16 mouse cellular contexts compared by ENCODE assay signal in the genomic region with DNA sequence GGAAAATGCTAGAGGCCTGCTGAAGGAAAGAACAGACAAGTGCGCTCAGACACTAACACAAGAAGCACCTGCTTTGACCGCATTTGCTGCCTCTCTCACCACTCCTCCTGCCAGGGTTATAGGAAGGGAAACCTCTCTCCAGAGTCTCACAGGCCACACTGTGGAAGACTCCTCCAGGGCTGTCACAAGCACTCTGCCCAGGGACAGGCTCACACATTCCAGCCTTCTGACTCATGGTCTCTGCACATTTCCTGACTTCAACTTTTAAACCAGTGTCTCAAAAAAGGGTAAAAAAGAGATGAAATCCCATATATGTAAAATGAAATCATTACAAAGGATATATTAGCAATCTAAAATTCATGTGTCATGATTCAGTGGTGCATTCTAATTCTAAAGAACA. TPM values are rescaled to one million over a fixed set of nuclear protein-coding genes. Genes with fewer than 3 reads are reported as not detected.
A peak's percentile ranks its signal among the peaks of the same experiment; 100 is the strongest.
DNase-seq lines count a peak whose midpoint lies in the region; ATAC-seq lines count a peak whose summit lies in the region.
"Had no signal": no experiment of that assay in that cellular context is flagged by ENCODE, and none has a peak within 500 bp of the region (broad histone marks: within the 10 kb centered on the region; RNA-seq: fewer than 3 reads in every experiment).

No protein-coding gene starts in this region.

- DNase-seq in heart, adult 8-10 months (ENCODE audit: low spot score), result no peak
- peak; percentile 74 for DNase-seq in 3T3-L1 (ENCODE audit: low read depth, low spot score)
- peak; percentile 14 for DNase-seq in NIH3T3 (ENCODE audit: low read depth)
- no peak for DNase-seq in testis, postnatal 14 days (ENCODE audit: low spot score)
- no peak for DNase-seq in layer of hippocampus, postnatal 14 days (ENCODE audit: low spot score in 2 of 2)
- DNase-seq: kidney, adult 9 months; right cerebral cortex, postnatal 25 days had no signal

- no peak for ATAC-seq in heart, embryonic 15.5 days (replicated peaks; ENCODE audit: insufficient number of reproducible peaks, insufficient read depth, low FRiP score, low read depth)
- ATAC-seq in heart, embryonic 16.5 days (replicated peaks; ENCODE audit: extremely low read depth, insufficient read depth, low FRiP score), result no peak
- ATAC-seq: activated CD4-positive, CD25-positive, alpha-beta regulatory T cell, adult 4 months; forebrain, embryonic 15.5 days; hindbrain, postnatal 0 days had no signal

- H3K4me2 ChIP-seq in heart, embryonic 15.5 days, result no peak overlapping the region
- H3K4me2 ChIP-seq in heart, embryonic 16.5 days (ENCODE audit: low read depth, low read length), result no peak overlapping the region
- H3K4me2 ChIP-seq: forebrain, embryonic 15.5 days had no signal

- no peaks in the 10 kb centered on the region for H3K27me3 ChIP-seq in heart, embryonic 15.5 days
- no peaks in the 10 kb centered on the region for H3K27me3 ChIP-seq in heart, embryonic 16.5 days (ENCODE audit: control insufficient read depth, insufficient read depth, low read length)
- H3K27me3 ChIP-seq: CH12.LX; forebrain, embryonic 15.5 days; megakaryocyte, embryonic 14.5 days had no signal

- H3K27ac ChIP-seq in heart, embryonic 15.5 days, result peak overlapping the region; percentile 65
- H3K27ac ChIP-seq in heart, embryonic 16.5 days (ENCODE audit: low read length), result peak overlapping the region; percentile 80
- H3K27ac ChIP-seq: hindbrain, postnatal 0 days; left cerebral cortex, adult 2 months; liver, embryonic 14.5 days had no signal

- peaks cover 54% of the 10 kb centered on the region for H3K4me1 ChIP-seq in heart, embryonic 15.5 days (replicated peaks)
- peaks cover 42% of the 10 kb centered on the region for H3K4me1 ChIP-seq in heart, embryonic 16.5 days (ENCODE audit: control insufficient read depth, insufficient read depth, low read length)

- no peak overlapping the region for H3K9ac ChIP-seq in heart, embryonic 15.5 days
- no peak overlapping the region for H3K9ac ChIP-seq in heart, embryonic 16.5 days (ENCODE audit: low read length)
- H3K9ac ChIP-seq: forebrain, embryonic 15.5 days; liver, embryonic 14.5 days had no signal

- WGBS in heart, embryonic 15.5 days, result 55% methylated on average over 2 of the region's 2 CpGs
- 67% methylated on average over 2 of the region's 2 CpGs for WGBS in heart, embryonic 16.5 days

- H3K36me3 ChIP-seq in heart, embryonic 15.5 days, result 0 out of 2 replicates have a peak, but pooled peaks cover 7% of the 10 kb centered on the region
- peaks cover 3% of the 10 kb centered on the region; the same call in 1 of the 2 replicates for H3K36me3 ChIP-seq in heart, embryonic 16.5 days (ENCODE audit: control insufficient read depth, insufficient read depth)

- no peak overlapping the region for H3K4me3 ChIP-seq in heart, embryonic 15.5 days
- H3K4me3 ChIP-seq in heart, embryonic 16.5 days (ENCODE audit: low read length), result no peak overlapping the region
- H3K4me3 ChIP-seq: forebrain, embryonic 15.5 days; left cerebral cortex, adult 2 months; megakaryocyte, embryonic 14.5 days had no signal

- no peaks in the 10 kb centered on the region for H3K9me3 ChIP-seq in heart, embryonic 15.5 days (replicated peaks)
- H3K9me3 ChIP-seq in heart, embryonic 16.5 days (replicated peaks; ENCODE audit: control insufficient read depth, low read length), result no peaks in the 10 kb centered on the region
- H3K9me3 ChIP-seq: forebrain, embryonic 15.5 days had no signal

RNA-seq across cellular contexts. Expression of gene Srebf1, which starts 31.2 kb away (rescaled TPM):
- polyA plus RNA-seq in heart, embryonic 15.5 days (2015; fragmentation: Nextera tagmentation; extraction: Ambion mirVana), result 36.5 and 61.1 TPM in 2 replicates
- total RNA-seq in heart, adult 8-10 months (2022), result 10 to 100 TPM; 31.0 to 42.3 (median 36.5) TPM
- 36.1 and 47.0 TPM in 2 replicates for polyA plus RNA-seq in heart, embryonic 16.5 days (2015; fragmentation: Nextera tagmentation; extraction: Ambion mirVana)
- 10 to 100 TPM; 53.2 to 55.2 TPM for total RNA-seq in layer of hippocampus, postnatal 14 days (2021)

Comparison
In these comparisons a context has a peak if more than half of its experiments do, and no peak if none do; other contexts are left out.
1. DNase-seq: peak in 3T3-L1 (single experiment) and NIH3T3 (single experiment); none in heart, adult 8-10 months (single experiment), testis, postnatal 14 days (single experiment) and layer of hippocampus, postnatal 14 days (0 of 2).